Mouse (Mus musculus): ENCODE results near the gene Usp49.

- TF ChIP-seq POLR2A (IDR thresholded peaks at IDR 0.05; ENCODE audit: low read depth, low read length): no peak
- no peak for TF ChIP-seq CTCF (IDR thresholded peaks at IDR 0.05; ENCODE audit: extremely low read depth, insufficient read depth, insufficient read length, insufficient replicate concordance)
Observed at GRCm38 (mm10) chr17:47688344-47688607, 57.8 kb downstream of the Usp49 start, which contains the start of gene Tomm6.

All from spleen, adult 2 months (tissue).